Mouse (Mus musculus) gastrocnemius, postnatal 36 days (tissue): ENCODE results near the gene Nanog. TPM values are rescaled to one million over a fixed set of nuclear protein-coding genes. Genes with fewer than 3 reads are reported as not detected.

Experiments
- DNase-seq, 2 experiments: peaks; one replicate each; pipeline ENCODE4 v3.0.0; 2022
- intact Hi-C: fragments of 180-260 bp; cut with DNase I; formaldehyde crosslinking; loops from one replicate; pipeline ENCODE4 v1.15.1; 2025
- total RNA-seq, 2 experiments: library from RNA; stranded (reverse); gene quantifications; 2 replicates each; pipeline ENCODE4 v1.2.3; 2021

The Nanog gene
- total RNA-seq, 2 experiments from 2014 or later: not detected

- intact Hi-C loops: no loop called here
Measured at GRCm38 (mm10) chr6:122761011-122761599, 53.8 kb downstream of the Nanog start.

DNA sequence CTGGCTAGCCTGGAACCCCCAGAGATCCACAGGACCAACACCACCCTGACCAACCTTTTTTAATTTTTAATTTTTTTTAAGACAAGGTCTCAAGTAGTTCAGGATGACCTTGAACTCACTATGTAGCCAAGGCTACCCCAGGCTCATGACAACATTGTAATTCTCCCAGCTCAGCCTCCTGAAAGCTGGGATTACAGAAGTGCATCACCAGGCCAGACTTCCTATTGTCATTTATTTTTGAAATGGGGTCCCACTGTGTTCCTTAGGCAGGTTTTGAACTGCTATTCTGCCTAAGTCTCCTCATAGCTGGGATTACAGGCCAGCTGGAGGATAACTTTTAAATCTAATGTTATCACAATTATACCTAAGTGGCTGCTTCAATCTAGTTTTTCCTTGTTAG lies 54.6 kb downstream of the Nanog start:
- DNase-seq: no peak
- intact Hi-C loops: no loop called here

More at GRCm38 (mm10) chr6:122761011-122761599, 53.8 kb downstream of the Nanog start:
- peak in 1 of 2 experiments; percentile 15 for DNase-seq

DNA sequence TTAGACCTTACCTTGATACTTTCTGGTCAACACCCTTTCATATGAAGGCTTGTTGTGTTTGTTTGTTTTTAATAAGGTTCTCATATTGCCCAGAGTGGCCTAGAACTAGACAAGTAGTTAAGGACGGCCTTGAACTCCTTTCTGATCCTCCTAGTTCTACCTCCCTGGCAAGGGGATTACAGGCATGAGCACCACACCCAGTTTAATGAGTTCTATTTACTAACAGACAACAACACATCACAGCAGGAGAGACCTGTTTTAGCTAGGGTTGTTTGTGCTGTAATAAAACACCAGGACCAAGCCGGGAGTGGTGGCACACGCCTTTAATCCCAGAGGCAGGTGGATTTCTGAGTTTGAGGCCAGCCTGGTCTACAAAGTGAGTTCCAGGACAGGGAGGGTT lies 55.2 kb downstream of the Nanog start:
- intact Hi-C loops: no loop called here
- no peak for DNase-seq

- no peak for DNase-seq
- intact Hi-C loops: no loop called here
Measured at GRCm38 (mm10) chr6:122762952-122763700, 55.8 kb downstream of the Nanog start.

DNA sequence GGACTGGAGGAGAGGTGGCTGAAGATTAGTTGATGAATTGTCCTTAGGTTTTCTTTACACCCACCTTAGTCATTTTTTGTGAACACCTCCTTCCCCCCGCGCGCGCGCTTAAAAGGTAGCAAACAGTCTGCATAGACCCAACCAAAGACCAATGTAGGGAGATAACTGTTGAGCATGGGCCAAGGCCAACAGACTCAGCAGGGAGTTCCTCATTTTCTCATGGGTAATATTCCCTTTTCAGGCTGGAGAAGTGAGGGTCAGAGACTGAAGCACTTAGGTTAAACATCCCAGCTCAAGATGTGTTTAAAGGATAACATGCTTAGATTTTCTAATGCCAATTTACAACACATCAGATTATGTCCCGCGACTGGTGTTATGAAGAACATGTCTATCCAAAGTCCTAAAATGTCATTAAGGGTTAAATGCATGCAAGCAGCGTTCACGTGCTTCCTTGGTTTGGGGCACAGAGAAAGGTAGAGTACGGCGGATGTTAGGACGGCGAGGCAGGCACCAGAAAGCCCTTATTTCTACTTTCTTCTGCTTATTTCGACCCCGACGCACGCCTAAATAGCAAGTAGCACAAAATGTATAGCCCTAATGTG lies 56.7 kb downstream of the Nanog start:
- no peak for DNase-seq
- intact Hi-C loops: no loop called here

Other genes starting within 250 kb of the Nanog start
- under 1 TPM in 1 of 2 experiments, not detected in 1; 0.79 TPM for gene Rimklb, start 208.7 kb upstream of the Nanog start, total RNA-seq
- gene Mfap5, start 201.6 kb upstream of the Nanog start, total RNA-seq: 10 to 100 TPM; 36.4 to 38.2 TPM
- gene Aicda, start 153.7 kb upstream of the Nanog start, total RNA-seq: not detected
- 1 to 10 TPM; 2.1 TPM for gene Apobec1, start 105.0 kb upstream of the Nanog start, total RNA-seq
- not detected for gene Gdf3, start 97.4 kb upstream of the Nanog start, total RNA-seq
- gene Dppa3, start 81.1 kb upstream of the Nanog start, total RNA-seq: not detected
- gene Slc2a3, start 94.2 kb downstream of the Nanog start, total RNA-seq: 1 to 10 TPM; 1.0 to 1.2 TPM
- 10 to 100 TPM; 19.8 to 22.4 TPM for gene Foxj2, start 112.4 kb downstream of the Nanog start, total RNA-seq
- gene C3ar1, start 148.7 kb downstream of the Nanog start, total RNA-seq: under 1 TPM; 0.54 to 0.81 TPM
- 10 to 100 TPM; 13.2 to 13.8 TPM for gene Necap1, start 167.0 kb downstream of the Nanog start, total RNA-seq
- gene Clec4a1, start 214.4 kb downstream of the Nanog start, total RNA-seq: 1 to 10 TPM in 1 of 2 experiments, under 1 TPM in 1; 0.82 to 1.4 TPM
- gene Clec4a3, start 245.0 kb downstream of the Nanog start, total RNA-seq: 1 to 10 TPM in 1 of 2 experiments, under 1 TPM in 1; 0.96 to 2.5 TPM